Mouse (Mus musculus) kidney, embryonic 14.5 days (tissue): ENCODE results near the gene Mynn. TPM values are rescaled to one million over a fixed set of nuclear protein-coding genes. Genes with fewer than 3 reads are reported as not detected.
A peak's percentile ranks its signal among the peaks of the same experiment; 100 is the strongest.

Experiments used
- ATAC-seq: fragments of 200-750 bp; cut with Nextera tagmentation; 2 replicates; pipeline ENCODE4 v1.8.0; 2017; ENCODE audit warnings: moderate number of reproducible peaks, mild to moderate bottlenecking, moderate TSS enrichment, moderate library complexity; ENCODE audit not compliant: low FRiP score, low TSS enrichment
- H3K27ac ChIP-seq: fragments of 300-500 bp; sonication (generic); 2 replicates; pipeline ENCODE4 v1.5.1; 2014; ENCODE audit warnings: low read depth, mild to moderate bottlenecking, low read length, moderate library complexity, mixed read lengths
- H3K27me3 ChIP-seq: fragments of 300-500 bp; sonication (generic); 2 replicates; pipeline ENCODE4 v1.6.1; 2014; ENCODE audit warnings: mild to moderate bottlenecking, low read length; ENCODE audit not compliant: control insufficient read depth, insufficient read depth
- H3K36me3 ChIP-seq: fragments of 300-500 bp; sonication (generic); 2 replicates; pipeline ENCODE4 v1.6.1; 2014; ENCODE audit warnings: low read length, mixed read lengths; ENCODE audit not compliant: control insufficient read depth, insufficient read depth
- H3K4me1 ChIP-seq: fragments of 300-500 bp; sonication (generic); 2 replicates; pipeline ENCODE4 v1.6.1; 2014; ENCODE audit warnings: low read length, mixed read lengths; ENCODE audit not compliant: control insufficient read depth, insufficient read depth
- H3K4me2 ChIP-seq: fragments of 300-500 bp; sonication (generic); replicated peaks from 2 replicates; pipeline ENCODE4 v1.6.1; 2014; ENCODE audit warnings: low read depth, mild to moderate bottlenecking, low read length
- H3K4me3 ChIP-seq: fragments of 300-500 bp; sonication (generic); 2 replicates; pipeline ENCODE4 v1.5.1; 2014; ENCODE audit warnings: mild to moderate bottlenecking, low read length
- H3K9ac ChIP-seq: fragments of 300-500 bp; sonication (generic); 2 replicates; pipeline ENCODE4 v1.6.1; 2014; ENCODE audit warnings: low read depth, mild to moderate bottlenecking, low read length, moderate library complexity
- H3K9me3 ChIP-seq: fragments of 300-500 bp; sonication (generic); 2 replicates; pipeline ENCODE4 v1.6.1; 2016; ENCODE audit warnings: low read length; ENCODE audit not compliant: control insufficient read depth
- WGBS: fragments of 180-500 bp; shearing (Covaris S2); extraction: QIAGEN DNeasy Blood & Tissue Kit; methylation state at CpG from one replicate; pipeline ENCODE4 v1.1.7; 2014; 5-methylcytosine and 5-hydroxymethylcytosine counted together
- polyA plus RNA-seq: library from polyadenylated mRNA; unstranded; fragments of >200 nt; fragmentation: Nextera tagmentation; extraction: Ambion mirVana; gene quantifications from 2 replicates; pipeline ENCODE4 v1.2.1, GENCODE M21; 2014

Gene Mynn
- polyA plus RNA-seq, 1 experiment from 2014 or later, result 38.1 TPM

DNA sequence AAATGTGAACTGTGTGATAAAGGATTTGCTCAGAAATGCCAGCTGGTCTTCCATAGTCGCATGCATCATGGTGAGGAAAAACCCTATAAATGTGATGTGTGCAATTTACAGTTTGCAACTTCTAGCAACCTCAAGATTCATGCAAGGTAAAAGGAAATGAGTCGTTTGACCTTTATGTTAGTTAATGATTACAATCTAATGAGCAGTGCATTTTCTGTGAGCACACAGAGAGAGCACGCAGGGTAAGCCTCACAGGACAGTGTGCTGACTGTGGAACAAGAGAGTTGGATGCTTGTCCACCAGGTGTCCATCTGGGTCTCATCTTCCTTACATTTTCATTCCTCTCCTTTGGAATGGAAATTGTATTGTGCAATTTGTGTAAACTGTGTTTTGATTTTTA is 7.1 kb downstream of the Mynn start:
- H3K4me3 ChIP-seq, result no peak overlapping the region
- H3K27me3 ChIP-seq, result no peaks in the 10 kb centered on the region
- no peak overlapping the region for H3K9ac ChIP-seq
- 71% methylated on average over 3 of the region's 3 CpGs for WGBS
- no peak overlapping the region for H3K4me2 ChIP-seq
- H3K4me1 ChIP-seq, result 0 out of 2 replicates have a peak, but pooled peaks cover 6% of the 10 kb centered on the region
- no peak for ATAC-seq
- no peak overlapping the region for H3K27ac ChIP-seq
- H3K36me3 ChIP-seq, result peaks cover 70% of the 10 kb centered on the region
- no peaks in the 10 kb centered on the region for H3K9me3 ChIP-seq

DNA sequence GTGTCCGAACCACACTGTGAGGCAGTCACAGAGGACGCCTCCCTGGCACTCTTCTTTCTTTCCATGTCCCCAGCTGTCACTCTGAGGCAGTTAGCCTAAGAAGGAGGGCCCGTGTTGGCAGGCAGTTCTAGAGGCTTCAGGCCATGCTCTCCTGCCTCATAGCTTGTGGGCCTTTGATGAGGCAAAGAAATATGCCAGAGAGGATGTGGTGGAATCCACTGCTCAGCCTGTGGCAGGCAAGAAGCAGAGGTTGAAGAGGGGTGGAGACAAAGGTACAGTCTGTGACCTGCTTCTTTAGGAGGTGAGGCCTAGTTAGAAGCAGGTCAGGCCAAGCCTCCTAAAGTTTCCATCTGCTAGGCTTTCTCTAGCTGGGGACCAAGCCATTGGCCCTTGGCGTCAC is 9.1 kb downstream of the Mynn start:
- Histone ChIP-seq H3K4me2 (no peak overlapping the region), H3K4me3 (no peak overlapping the region), H3K9me3 (no peaks in the 10 kb centered on the region), H3K27me3 (no peaks in the 10 kb centered on the region), H3K27ac (no peak overlapping the region), H3K36me3 (peaks cover 80% of the 10 kb centered on the region), H3K9ac (no peak overlapping the region), H3K4me1 (0 out of 2 replicates have a peak, but pooled peaks cover 6% of the 10 kb centered on the region)
- ATAC-seq, result no peak
- WGBS, result 94% methylated on average over 4 of the region's 4 CpGs

DNA sequence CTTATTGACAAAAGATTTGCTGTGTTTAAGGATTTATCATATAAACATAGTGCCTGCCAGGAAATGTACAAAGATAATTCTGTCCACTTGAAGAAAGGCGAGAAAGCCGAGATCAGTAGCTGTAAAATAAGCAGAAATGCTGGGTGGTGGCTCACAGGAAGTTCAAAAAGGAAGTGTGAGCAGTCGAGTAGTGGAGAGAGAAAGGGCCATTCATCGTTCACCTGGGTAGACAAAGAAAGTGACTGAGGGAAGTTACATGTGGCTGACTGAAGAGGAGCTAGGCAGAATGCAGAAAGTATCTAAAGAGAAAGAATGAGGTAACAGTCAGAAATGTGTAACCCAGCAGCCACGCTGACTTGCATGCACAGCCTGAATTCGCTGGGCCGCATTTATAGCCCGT is 18.3 kb downstream of the Mynn start:
- Histone ChIP-seq H3K36me3 (peaks cover 34% of the 10 kb centered on the region), H3K27me3 (no peaks in the 10 kb centered on the region), H3K27ac (no peak overlapping the region), H3K9me3 (no peaks in the 10 kb centered on the region), H3K4me3 (no peak overlapping the region), H3K9ac (no peak overlapping the region), H3K4me2 (no peak overlapping the region), H3K4me1 (no peaks in the 10 kb centered on the region)
- 74% methylated on average over 8 of the region's 8 CpGs for WGBS
- ATAC-seq, result no peak

DNA sequence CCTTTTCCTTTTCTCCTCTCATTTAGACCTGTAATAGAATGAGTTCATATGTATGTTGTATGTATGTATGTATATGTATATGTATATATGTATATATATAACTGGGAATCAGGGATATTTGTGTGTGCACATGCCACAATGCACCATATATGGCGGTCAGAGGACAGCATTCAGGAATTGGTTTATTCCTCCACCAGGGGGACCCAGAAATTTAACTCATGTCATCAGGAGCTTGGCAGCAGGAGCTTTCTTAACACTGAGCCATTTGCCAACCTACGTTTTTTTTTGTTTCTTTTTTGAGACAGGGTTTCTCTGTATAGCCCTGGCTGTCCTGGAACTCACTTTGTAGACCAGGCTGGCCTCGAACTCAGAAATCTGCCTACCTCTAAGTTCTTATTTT is 31.8 kb downstream of the Mynn start:
- Histone ChIP-seq H3K9me3 (no peaks in the 10 kb centered on the region), H3K4me1 (no peaks in the 10 kb centered on the region), H3K4me3 (no peak overlapping the region), H3K4me2 (no peak overlapping the region), H3K27ac (no peak overlapping the region), H3K27me3 (no peaks in the 10 kb centered on the region), H3K9ac (no peak overlapping the region), H3K36me3 (no peaks in the 10 kb centered on the region)
- no peak for ATAC-seq
- WGBS, result 46% methylated on average over 3 of the region's 3 CpGs

DNA sequence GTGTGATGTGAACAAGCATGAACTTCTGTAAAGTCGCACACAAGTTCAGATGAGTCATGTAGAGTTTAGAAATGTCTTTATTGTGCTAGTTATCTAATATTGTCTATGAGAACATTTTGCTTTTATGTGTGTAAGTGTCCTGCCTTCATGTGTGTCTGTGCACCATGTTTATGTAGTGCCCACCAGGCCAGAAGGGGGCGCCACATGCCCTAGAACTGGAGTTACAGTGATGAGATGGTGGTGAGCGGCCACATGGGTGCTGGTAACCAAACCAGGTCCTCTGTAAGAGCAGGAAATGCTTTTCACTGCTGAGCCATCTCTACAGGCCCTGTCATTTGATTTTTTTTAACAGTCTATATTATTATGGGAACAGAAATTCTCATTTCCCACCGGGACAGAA is 33.8 kb downstream of the Mynn start:
- no peak overlapping the region for H3K9ac ChIP-seq
- H3K4me2 ChIP-seq, result no peak overlapping the region
- no peak for ATAC-seq
- no peak overlapping the region for H3K4me3 ChIP-seq
- no peaks in the 10 kb centered on the region for H3K36me3 ChIP-seq
- no peaks in the 10 kb centered on the region for H3K9me3 ChIP-seq
- H3K4me1 ChIP-seq, result no peaks in the 10 kb centered on the region
- WGBS, result 81% methylated on average over 4 of the region's 4 CpGs
- no peaks in the 10 kb centered on the region for H3K27me3 ChIP-seq
- H3K27ac ChIP-seq, result no peak overlapping the region

DNA sequence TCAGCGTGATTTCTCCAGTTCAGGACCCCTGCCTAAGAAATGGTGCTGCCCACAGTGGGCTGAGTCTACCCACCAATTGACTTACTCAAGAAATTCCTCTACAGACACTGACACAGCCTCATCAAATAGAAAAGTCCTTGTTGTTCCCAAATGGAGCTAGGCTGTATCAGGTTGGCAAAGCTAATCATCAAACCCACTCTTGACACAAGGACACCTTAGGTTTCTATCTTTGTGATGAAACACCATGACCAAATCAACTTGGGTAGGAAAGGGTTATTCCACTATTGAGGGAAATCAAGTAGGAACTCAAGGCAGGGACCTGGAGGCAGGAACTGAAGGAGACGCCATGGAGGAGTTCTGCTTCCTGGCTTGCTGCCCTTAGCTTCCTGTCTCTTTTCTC is 42.3 kb downstream of the Mynn start, which contains the start of gene Lrriq4:
Lrriq4 (plus strand) TSS at position 301 of the 400 bp plus-strand sequence.
- Histone ChIP-seq H3K27me3 (peaks cover 1% of the 10 kb centered on the region; the same call in 1 of the 2 replicates), H3K4me1 (no peaks in the 10 kb centered on the region), H3K36me3 (no peaks in the 10 kb centered on the region), H3K4me3 (no peak within 1 kb of the TSS), H3K9me3 (no peaks in the 10 kb centered on the region), H3K27ac (no peak within 1 kb of the TSS), H3K9ac (no peak within 1 kb of the TSS), H3K4me2 (no peak within 1 kb of the TSS)
- ATAC-seq, result no peak
- WGBS, result 75% methylated on average over 2 of the region's 2 CpGs

DNA sequence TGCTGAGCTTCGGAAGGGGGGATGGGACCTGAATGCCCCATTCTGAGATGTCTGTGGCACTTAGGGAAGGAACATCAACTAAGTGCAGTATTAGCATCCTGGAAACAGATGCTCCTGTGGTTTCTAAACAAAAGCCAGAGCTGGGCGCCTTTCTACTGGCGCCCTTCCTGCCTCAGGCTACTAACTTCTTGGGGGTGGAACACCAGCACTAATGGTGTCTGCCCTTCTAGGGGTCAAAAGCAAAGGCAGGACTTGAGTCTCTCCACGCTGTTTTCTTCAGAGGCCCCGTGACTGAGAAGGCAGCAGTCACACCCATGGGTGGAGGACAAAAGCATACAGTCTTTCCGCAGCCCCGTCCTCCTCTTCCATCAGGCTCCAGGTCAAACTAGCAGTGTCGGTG is 44.9 kb downstream of the Mynn start:
- H3K36me3 ChIP-seq, result no peaks in the 10 kb centered on the region
- H3K4me2 ChIP-seq, result no peak overlapping the region
- ATAC-seq, result no peak
- peaks cover 11% of the 10 kb centered on the region; the same call in 1 of the 2 replicates for H3K27me3 ChIP-seq
- H3K9ac ChIP-seq, result no peak overlapping the region
- WGBS, result 54% methylated on average over 8 of the region's 8 CpGs
- H3K9me3 ChIP-seq, result no peaks in the 10 kb centered on the region
- no peak overlapping the region for H3K27ac ChIP-seq
- no peak overlapping the region for H3K4me3 ChIP-seq
- no peaks in the 10 kb centered on the region for H3K4me1 ChIP-seq

DNA sequence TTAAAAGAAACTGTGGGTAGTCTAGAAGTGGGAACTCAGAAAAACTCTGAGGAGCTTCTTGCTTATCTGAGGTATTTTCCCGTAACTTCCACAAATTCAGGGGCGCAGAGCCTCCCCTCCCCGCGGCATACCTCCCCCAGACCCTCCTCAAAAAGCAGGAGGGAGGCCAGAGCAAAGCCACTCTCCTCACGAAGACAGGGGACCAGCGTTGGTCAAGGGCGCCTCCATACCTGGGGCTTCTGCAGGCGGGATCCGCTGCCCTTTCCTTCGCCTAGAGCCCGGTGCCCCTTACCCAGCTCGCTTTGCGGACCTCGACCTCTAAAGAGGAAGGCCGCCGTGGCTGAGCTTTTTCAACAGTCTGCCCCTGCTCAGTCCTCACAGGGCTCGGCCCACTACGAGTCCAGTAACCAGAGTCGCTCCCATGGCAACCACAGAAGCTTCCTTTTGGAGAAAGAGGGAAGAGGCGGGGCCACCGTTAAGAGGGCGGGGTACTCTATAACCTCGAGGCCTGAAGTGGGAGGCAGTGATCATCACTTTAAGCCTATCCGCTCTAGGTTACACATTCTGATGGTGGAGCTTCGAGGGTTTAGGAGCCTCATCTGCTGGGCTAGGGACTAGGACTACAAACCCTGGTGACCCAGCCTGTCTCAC is 45.7 kb downstream of the Mynn start, which contains the start of gene Lrrc34:
Lrrc34 (minus strand) TSS at position 430 of the 651 bp plus-strand sequence.
- no peak within 1 kb of the TSS for H3K27ac ChIP-seq
- ATAC-seq, result peak; percentile 96
- no peaks in the 10 kb centered on the region for H3K9me3 ChIP-seq
- no peaks in the 10 kb centered on the region for H3K36me3 ChIP-seq
- 1% methylated on average over 25 of the region's 25 CpGs for WGBS
- peak within 1 kb of the TSS; percentile 32 for H3K4me3 ChIP-seq
- peak within 1 kb of the TSS; percentile 49 for H3K9ac ChIP-seq
- peak within 1 kb of the TSS; percentile 53 for H3K4me2 ChIP-seq
- H3K4me1 ChIP-seq, result no peaks in the 10 kb centered on the region
- H3K27me3 ChIP-seq, result peaks cover 11% of the 10 kb centered on the region; the same call in 1 of the 2 replicates

DNA sequence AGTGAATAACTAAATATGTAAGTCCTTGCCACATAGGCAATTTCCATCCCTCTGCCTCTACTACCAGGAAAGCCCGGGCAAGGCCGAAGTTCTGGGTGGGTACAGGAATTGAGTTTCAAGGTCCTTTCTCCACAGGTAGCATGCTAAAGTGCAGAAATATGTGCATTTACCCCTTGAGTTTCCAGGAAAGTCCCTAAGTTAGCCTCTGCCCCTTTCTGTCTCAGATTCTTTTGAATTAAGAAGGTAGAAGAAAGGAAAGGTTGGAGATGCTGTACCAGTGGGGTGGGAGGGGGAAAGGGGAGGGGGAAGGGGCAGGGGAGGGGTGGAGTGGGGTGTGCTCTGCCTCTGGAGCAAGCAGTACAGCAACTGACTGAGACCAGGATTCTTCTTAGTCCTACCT is 46.6 kb downstream of the Mynn start:
- no peak for ATAC-seq
- Histone ChIP-seq H3K9me3 (no peaks in the 10 kb centered on the region), H3K4me3 (no peak overlapping the region), H3K36me3 (no peaks in the 10 kb centered on the region), H3K27me3 (peaks cover 11% of the 10 kb centered on the region; the same call in 1 of the 2 replicates), H3K27ac (no peak overlapping the region), H3K4me2 (no peak overlapping the region), H3K9ac (no peak overlapping the region), H3K4me1 (no peaks in the 10 kb centered on the region)
- 98% methylated on average over 2 of the region's 2 CpGs for WGBS
